Mouse (Mus musculus) kidney, postnatal 0 days (tissue): ENCODE measurements around the gene Armc2. TPM values are rescaled to one million over a fixed set of nuclear protein-coding genes. Genes with fewer than 3 reads are reported as not detected.
A peak's percentile ranks its signal among the peaks of the same experiment; 100 is the strongest.

ENCODE experiments used
- ATAC-seq: fragments of 200-750 bp; cut with Nextera tagmentation; replicated peaks from 2 replicates; pipeline ENCODE4 v1.8.0; 2017; ENCODE audit warnings: low read depth, moderate number of reproducible peaks, moderate TSS enrichment, moderate library complexity; ENCODE audit not compliant: low FRiP score
- DNase-seq: peaks from one replicate; pipeline ENCODE4 v3.0.0-alpha.2; 2016; ENCODE audit warnings: low spot score
- H3K27ac ChIP-seq: fragments of 300-500 bp; sonication (generic); 2 replicates; pipeline ENCODE4 v1.5.1; 2014; ENCODE audit warnings: mild to moderate bottlenecking
- H3K27me3 ChIP-seq: fragments of 300-500 bp; sonication (generic); 2 replicates; pipeline ENCODE4 v1.6.1; 2014; ENCODE audit warnings: low read length, mixed read lengths; ENCODE audit not compliant: insufficient read depth
- H3K36me3 ChIP-seq: fragments of 300-500 bp; sonication (generic); 2 replicates; pipeline ENCODE4 v1.6.1; 2014; ENCODE audit warnings: low read length, mixed read lengths; ENCODE audit not compliant: insufficient read depth
- H3K4me1 ChIP-seq: fragments of 300-500 bp; sonication (generic); replicated peaks from 2 replicates; pipeline ENCODE4 v1.6.1; 2014; ENCODE audit warnings: antibody characterized with exemption, low read length, mixed read lengths; ENCODE audit not compliant: insufficient read depth
- H3K4me2 ChIP-seq: fragments of 300-500 bp; sonication (generic); 2 replicates; pipeline ENCODE4 v1.6.1; 2014; ENCODE audit warnings: mild to moderate bottlenecking, low read length, moderate library complexity, mixed read lengths
- H3K4me3 ChIP-seq: fragments of 300-500 bp; sonication (generic); replicated peaks from 2 replicates; pipeline ENCODE4 v1.5.1; 2014; ENCODE audit warnings: low read depth, low read length
- H3K9ac ChIP-seq: fragments of 300-500 bp; sonication (generic); 2 replicates; pipeline ENCODE4 v1.6.1; 2014; ENCODE audit warnings: low read depth, low read length
- H3K9me3 ChIP-seq: fragments of 300-500 bp; sonication (generic); replicated peaks from 2 replicates; pipeline ENCODE4 v1.6.1; 2016; ENCODE audit warnings: low read length, inconsistent platforms, mixed read lengths
- CTCF ChIP-seq: IDR thresholded peaks from 2 replicates; pipeline ENCODE4 v1.5.1; 2016; ENCODE audit warnings: antibody characterized with exemption, low read depth, mild to moderate bottlenecking, moderate library complexity
- WGBS: fragments of 180-500 bp; shearing (Covaris S2); extraction: QIAGEN DNeasy Blood & Tissue Kit; methylation state at CpG from one replicate; pipeline ENCODE4 v1.1.7; 2014; 5-methylcytosine and 5-hydroxymethylcytosine counted together
- polyA plus RNA-seq: library from polyadenylated mRNA; unstranded; fragments of >200 nt; fragmentation: Nextera tagmentation; extraction: Ambion mirVana; gene quantifications from 2 replicates; pipeline ENCODE4 v1.2.1, GENCODE M21; 2015

Gene Armc2
- polyA plus RNA-seq, 1 experiment from 2014 or later, result 0.71 TPM

GRCm38 (mm10) chr10:42042087-42042486 is 23.8 kb upstream of the Armc2 start:
- no peak overlapping the region for H3K4me2 ChIP-seq
- ATAC-seq, result no peak
- no peak for DNase-seq
- whole genome bisulfite sequencing, result 67% methylated on average over 7 of the region's 7 CpGs
- no peaks in the 10 kb centered on the region for H3K4me1 ChIP-seq
- H3K27me3 ChIP-seq, result no peaks in the 10 kb centered on the region
- H3K4me3 ChIP-seq, result no peak overlapping the region
- TF ChIP-seq CTCF, result no peak
- H3K9ac ChIP-seq, result no peak overlapping the region
- no peaks in the 10 kb centered on the region for H3K36me3 ChIP-seq
- no peak overlapping the region for H3K27ac ChIP-seq
- no peaks in the 10 kb centered on the region for H3K9me3 ChIP-seq

DNA sequence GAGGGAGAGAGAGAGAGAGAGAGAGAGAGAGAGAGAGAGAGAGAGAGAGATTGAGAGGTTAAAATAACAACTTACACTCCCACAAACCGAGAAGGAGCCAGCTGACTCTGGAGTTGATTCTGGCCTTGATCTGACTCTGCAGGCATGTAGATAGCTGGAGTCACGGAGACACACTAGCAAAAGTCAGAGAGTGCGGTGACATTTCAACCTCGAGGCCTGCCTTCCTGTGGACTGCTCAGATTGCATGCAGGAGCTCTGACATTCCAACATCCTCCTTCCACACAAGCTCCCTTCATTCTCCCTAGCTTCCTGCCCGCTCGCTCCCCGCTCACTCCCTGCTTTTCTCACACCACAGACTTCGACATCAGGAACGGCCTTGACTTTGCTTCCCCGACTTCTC is 20.3 kb upstream of the Armc2 start:
- TF ChIP-seq CTCF, result no peak
- DNase-seq, result peak; percentile 62
- Histone ChIP-seq H3K9ac (no peak overlapping the region), H3K27me3 (no peaks in the 10 kb centered on the region), H3K9me3 (no peaks in the 10 kb centered on the region), H3K4me3 (no peak overlapping the region), H3K4me1 (no peaks in the 10 kb centered on the region), H3K4me2 (no peak overlapping the region), H3K36me3 (no peaks in the 10 kb centered on the region), H3K27ac (no peak overlapping the region)
- no peak for ATAC-seq
- WGBS, result 25% methylated on average over 10 of the region's 10 CpGs

GRCm38 (mm10) chr10:42037301-42037870 is 19.1 kb upstream of the Armc2 start:
- Histone ChIP-seq H3K4me1 (no peaks in the 10 kb centered on the region), H3K4me3 (no peak overlapping the region), H3K9ac (no peak overlapping the region), H3K27ac (no peak overlapping the region), H3K36me3 (no peaks in the 10 kb centered on the region), H3K27me3 (no peaks in the 10 kb centered on the region), H3K9me3 (no peaks in the 10 kb centered on the region), H3K4me2 (no peak overlapping the region)
- DNase-seq (peak; percentile 31), ATAC-seq (no peak)
- 28% methylated on average over 7 of the region's 7 CpGs for WGBS
- no peak for TF ChIP-seq CTCF

DNA sequence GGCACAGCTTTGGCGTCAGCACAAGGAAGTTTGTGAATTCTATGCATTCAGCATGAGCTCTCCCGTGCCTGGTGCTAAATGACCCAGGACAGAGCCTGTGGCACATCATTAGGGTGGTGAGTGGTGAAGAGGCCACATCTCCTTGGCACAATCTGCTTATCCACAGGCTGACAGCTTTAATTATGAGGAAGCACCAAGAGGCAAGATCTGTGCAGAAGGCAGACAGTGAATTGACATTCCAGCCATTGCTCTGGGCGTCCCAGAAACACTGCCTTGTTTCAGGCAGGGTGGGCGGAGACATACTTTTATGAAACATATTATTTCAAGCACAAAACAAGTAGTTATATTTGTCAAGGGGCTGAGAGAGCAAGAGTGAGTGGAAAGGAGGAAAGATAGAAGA is 18.6 kb upstream of the Armc2 start:
- ATAC-seq, result no peak
- Histone ChIP-seq H3K9ac (no peak overlapping the region), H3K36me3 (no peaks in the 10 kb centered on the region), H3K4me1 (no peaks in the 10 kb centered on the region), H3K9me3 (no peaks in the 10 kb centered on the region), H3K4me2 (no peak overlapping the region), H3K27ac (no peak overlapping the region), H3K27me3 (no peaks in the 10 kb centered on the region), H3K4me3 (no peak overlapping the region)
- DNase-seq, result peak; percentile 29
- WGBS, result 52% methylated on average over 4 of the region's 4 CpGs
- no peak for TF ChIP-seq CTCF

DNA sequence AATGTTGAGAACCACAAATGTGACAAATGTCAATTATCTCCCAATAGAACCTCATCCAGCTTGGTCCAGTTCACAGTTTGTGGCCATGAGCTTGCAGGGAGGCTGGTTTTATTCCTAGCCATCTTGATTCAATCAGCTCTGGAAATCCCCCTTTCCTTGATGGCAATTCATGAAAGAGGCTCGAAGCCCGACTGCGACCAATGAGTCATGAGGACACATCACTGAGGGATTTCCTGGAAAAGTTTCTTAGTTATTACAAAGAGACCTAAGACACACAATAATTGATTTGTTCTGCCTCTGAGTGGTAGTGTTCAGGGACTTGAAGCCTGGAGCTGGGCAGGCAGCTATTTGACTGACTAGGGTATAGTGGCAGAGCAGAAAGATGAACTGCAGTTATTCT is 15.3 kb upstream of the Armc2 start:
- Histone ChIP-seq H3K27me3 (no peaks in the 10 kb centered on the region), H3K4me1 (no peaks in the 10 kb centered on the region), H3K4me3 (no peak overlapping the region), H3K27ac (no peak overlapping the region), H3K36me3 (no peaks in the 10 kb centered on the region), H3K9ac (no peak overlapping the region), H3K4me2 (no peak overlapping the region), H3K9me3 (no peaks in the 10 kb centered on the region)
- TF ChIP-seq CTCF, result no peak
- DNase-seq (no peak), ATAC-seq (no peak)
- 76% methylated on average over 3 of the region's 3 CpGs for WGBS

DNA sequence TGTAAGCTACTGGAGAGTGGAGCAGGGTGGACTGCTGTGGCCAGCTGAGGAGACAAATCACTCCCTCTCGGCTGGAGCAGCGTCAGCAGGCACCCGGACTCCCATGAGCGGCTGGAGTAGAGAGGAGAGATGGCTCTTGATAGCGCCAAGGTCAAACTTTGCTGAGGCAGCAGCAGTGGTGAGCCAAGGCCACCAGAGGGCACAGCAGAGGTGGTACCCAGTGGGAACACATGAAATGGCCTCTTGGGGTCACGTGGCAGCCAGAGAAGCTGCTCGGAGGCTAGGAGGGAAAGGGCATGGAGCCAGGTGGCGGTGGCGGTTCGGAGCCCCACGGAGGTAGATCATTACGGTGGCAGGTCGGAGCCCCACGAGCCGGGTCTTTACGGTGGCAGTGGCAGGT is 12.8 kb upstream of the Armc2 start:
- H3K4me1 ChIP-seq, result no peaks in the 10 kb centered on the region
- H3K27ac ChIP-seq, result no peak overlapping the region
- H3K4me3 ChIP-seq, result no peak overlapping the region
- 20% methylated on average over 16 of the region's 16 CpGs for WGBS
- H3K4me2 ChIP-seq, result no peak overlapping the region
- DNase-seq (peak; percentile 83), ATAC-seq (peak; percentile 71)
- no peaks in the 10 kb centered on the region for H3K36me3 ChIP-seq
- H3K9me3 ChIP-seq, result no peaks in the 10 kb centered on the region
- H3K9ac ChIP-seq, result no peak overlapping the region
- TF ChIP-seq CTCF, result peak; percentile 84
- no peaks in the 10 kb centered on the region for H3K27me3 ChIP-seq

- no peak overlapping the region for H3K9ac ChIP-seq
- H3K4me3 ChIP-seq, result no peak overlapping the region
- DNase-seq (no peak), ATAC-seq (no peak)
- no peaks in the 10 kb centered on the region for H3K27me3 ChIP-seq
- H3K9me3 ChIP-seq, result no peaks in the 10 kb centered on the region
- 86% methylated on average over 5 of the region's 5 CpGs for WGBS
- no peaks in the 10 kb centered on the region for H3K36me3 ChIP-seq
- no peak overlapping the region for H3K27ac ChIP-seq
- no peak overlapping the region for H3K4me2 ChIP-seq
- TF ChIP-seq CTCF, result no peak; the same call in 1 of the 2 replicates
- H3K4me1 ChIP-seq, result no peaks in the 10 kb centered on the region
Measured at GRCm38 (mm10) chr10:42029502-42029901, 11.3 kb upstream of the Armc2 start.
